Mouse (Mus musculus) testis, adult 2 months (tissue): ENCODE results near the gene Npnt.

Experiments
- CTCF ChIP-seq: fragments of 200-500 bp; IDR thresholded peaks from 2 replicates; pipeline ENCODE4 v1.5.1; 2012; ENCODE audit warnings: low read depth, mild to moderate bottlenecking, inconsistent platforms, low read length, moderate library complexity; ENCODE audit not compliant: control insufficient read depth, insufficient read depth, insufficient replicate concordance
- POLR2A ChIP-seq: fragments of 200-500 bp; IDR thresholded peaks from 2 replicates; pipeline ENCODE4 v1.6.1; 2012; ENCODE audit warnings: low read depth, mild to moderate bottlenecking, inconsistent platforms, low read length, moderate library complexity; ENCODE audit not compliant: control insufficient read depth

GRCm38 (mm10) chr3:132837134-132837533, 113.0 kb downstream of the Npnt start:
- TF ChIP-seq CTCF (no peak), POLR2A (no peak)
